Mouse (Mus musculus): ENCODE data around the gene Hvcn1. TPM values are rescaled to one million over a fixed set of nuclear protein-coding genes. Genes with fewer than 3 reads are reported as not detected.
"Not testable (repeated sequence)": the region's sequence is repeated elsewhere in the genome, so short reads cannot be mapped to it uniquely, and the experiment has no call there.

Hvcn1 gene
- polyA plus RNA-seq, 1 experiment from 2014 or later, result 4.4 TPM

DNA sequence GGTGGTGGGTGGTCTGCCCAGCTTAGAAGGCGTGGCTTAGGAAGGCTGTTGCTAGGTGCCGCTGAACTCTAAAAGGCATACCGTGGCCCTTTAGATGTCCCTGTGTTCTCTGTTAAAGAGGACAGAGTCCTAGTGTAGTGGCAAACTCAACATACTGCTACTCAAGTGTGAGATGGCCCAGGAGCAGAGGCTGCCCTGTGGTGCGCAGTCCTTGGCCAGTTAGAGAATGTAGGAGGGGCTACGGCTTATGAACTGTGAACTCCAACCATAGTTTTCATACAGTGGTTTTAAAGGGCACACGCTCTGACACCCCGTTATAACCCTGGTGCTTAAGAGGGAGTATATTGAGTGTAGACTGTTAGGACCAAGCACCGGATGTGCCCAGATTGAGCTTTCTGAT lies 35.5 kb upstream of the Hvcn1 start:
- Histone ChIP-seq H3K4me1 (replicated peaks; ENCODE audit: control insufficient read depth, insufficient read depth, low read length) (peaks cover 7% of the 10 kb centered on the region; the same call in 1 of the 2 replicates), H3K4me2 (ENCODE audit: low read depth, low read length) (no peak overlapping the region), H3K4me3 (ENCODE audit: low read length) (no peak overlapping the region), H3K9ac (ENCODE audit: low read length) (no peak overlapping the region), H3K36me3 (ENCODE audit: control insufficient read depth, insufficient read depth, low read length) (peaks cover 57% of the 10 kb centered on the region), H3K9me3 (ENCODE audit: control insufficient read depth, low read length) (no peaks in the 10 kb centered on the region), H3K27me3 (ENCODE audit: control insufficient read depth, insufficient read depth, low read depth, low read length) (no peaks in the 10 kb centered on the region), H3K27ac (ENCODE audit: low read length) (no peak overlapping the region)
- 91% methylated on average over 8 of the region's 8 CpGs for WGBS
- no peak for ATAC-seq (ENCODE audit: low read depth)

DNA sequence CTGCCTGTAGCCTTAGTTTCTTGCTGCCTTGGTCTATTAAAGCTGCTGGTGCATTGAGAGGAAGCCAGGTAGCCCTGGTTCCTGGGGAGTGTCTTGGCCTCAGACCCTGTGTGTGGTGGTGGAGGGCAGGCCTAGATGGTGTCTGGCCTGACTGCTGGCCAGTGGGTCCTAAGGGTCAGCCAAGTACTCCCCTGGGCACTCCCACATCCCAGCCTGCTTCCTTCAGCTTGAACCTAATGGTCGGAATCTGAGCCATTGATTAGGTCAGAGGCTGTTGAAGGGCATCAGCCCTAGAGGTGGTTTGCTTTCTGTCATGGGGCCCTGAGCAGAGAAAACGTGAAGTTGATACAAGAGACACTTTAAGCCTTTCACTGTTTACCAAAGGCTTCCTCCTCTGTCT lies 31.2 kb upstream of the Hvcn1 start:
- peak; percentile 10; the same call in 1 of the 2 replicates for ATAC-seq (ENCODE audit: low read depth)
- no peaks in the 10 kb centered on the region for H3K27me3 ChIP-seq (ENCODE audit: control insufficient read depth, insufficient read depth, low read depth, low read length)
- no peaks in the 10 kb centered on the region for H3K9me3 ChIP-seq (ENCODE audit: control insufficient read depth, low read length)
- no peak overlapping the region for H3K27ac ChIP-seq (ENCODE audit: low read length)
- H3K4me1 ChIP-seq (replicated peaks; ENCODE audit: control insufficient read depth, insufficient read depth, low read length), result no peaks in the 10 kb centered on the region
- H3K36me3 ChIP-seq (ENCODE audit: control insufficient read depth, insufficient read depth, low read length), result peaks cover 46% of the 10 kb centered on the region
- no peak overlapping the region for H3K4me2 ChIP-seq (ENCODE audit: low read depth, low read length)
- no peak overlapping the region for H3K9ac ChIP-seq (ENCODE audit: low read length)
- 54% methylated on average over 2 of the region's 2 CpGs for WGBS
- H3K4me3 ChIP-seq (ENCODE audit: low read length), result no peak overlapping the region

DNA sequence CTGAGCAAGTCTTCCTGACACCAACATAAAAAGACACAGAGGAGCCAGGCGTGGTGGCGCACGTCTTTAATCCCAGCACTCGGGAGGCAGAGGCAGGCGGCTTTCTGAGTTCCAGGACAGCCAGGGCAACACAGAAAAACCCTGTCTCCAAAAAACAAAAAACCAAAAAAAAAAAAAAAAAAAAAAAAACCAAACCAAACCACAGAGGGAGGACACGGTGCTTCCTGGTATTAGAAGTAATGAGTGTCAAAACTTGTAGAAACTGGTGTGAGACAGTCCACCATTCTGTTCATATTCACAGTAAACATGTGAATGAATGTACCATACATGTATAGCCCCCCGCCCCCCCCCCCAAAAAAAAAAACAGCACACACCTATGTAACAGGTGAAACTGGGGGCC lies 30.6 kb upstream of the Hvcn1 start:
- Histone ChIP-seq H3K9ac (ENCODE audit: low read length) (no peak overlapping the region), H3K4me2 (ENCODE audit: low read depth, low read length) (no peak overlapping the region), H3K4me3 (ENCODE audit: low read length) (no peak overlapping the region), H3K27me3 (ENCODE audit: control insufficient read depth, insufficient read depth, low read depth, low read length) (no peaks in the 10 kb centered on the region), H3K4me1 (replicated peaks; ENCODE audit: control insufficient read depth, insufficient read depth, low read length) (no peaks in the 10 kb centered on the region), H3K9me3 (ENCODE audit: control insufficient read depth, low read length) (no peaks in the 10 kb centered on the region), H3K27ac (ENCODE audit: low read length) (no peak overlapping the region), H3K36me3 (ENCODE audit: control insufficient read depth, insufficient read depth, low read length) (peaks cover 41% of the 10 kb centered on the region)
- no peak for ATAC-seq (ENCODE audit: low read depth)
- 87% methylated on average over 7 of the region's 7 CpGs for WGBS

DNA sequence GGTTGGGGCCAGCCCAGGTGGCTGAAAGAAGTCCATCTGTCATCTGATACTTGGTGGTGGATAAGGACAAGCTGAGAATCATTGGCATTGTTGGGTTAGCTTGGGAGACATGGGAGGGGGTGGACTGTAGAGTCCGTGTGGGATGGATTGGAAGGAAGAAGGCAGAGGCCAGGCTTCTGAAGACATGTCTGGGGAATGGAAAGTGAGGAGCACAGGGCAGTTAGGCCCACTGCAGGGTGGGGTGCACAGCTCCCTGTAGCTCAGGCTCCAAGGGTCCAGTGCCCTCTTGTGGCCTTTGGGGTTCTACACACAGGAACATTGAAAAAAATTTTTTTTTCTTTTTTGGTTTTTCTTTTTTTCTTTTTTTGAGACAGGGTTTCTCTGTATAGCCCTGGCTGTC lies 30.2 kb upstream of the Hvcn1 start:
- H3K36me3 ChIP-seq (ENCODE audit: control insufficient read depth, insufficient read depth, low read length), result peaks cover 37% of the 10 kb centered on the region
- H3K4me2 ChIP-seq (ENCODE audit: low read depth, low read length), result no peak overlapping the region
- H3K27me3 ChIP-seq (ENCODE audit: control insufficient read depth, insufficient read depth, low read depth, low read length), result no peaks in the 10 kb centered on the region
- peak; percentile 84 for ATAC-seq (ENCODE audit: low read depth)
- H3K4me1 ChIP-seq (replicated peaks; ENCODE audit: control insufficient read depth, insufficient read depth, low read length), result no peaks in the 10 kb centered on the region
- no peak overlapping the region for H3K9ac ChIP-seq (ENCODE audit: low read length)
- WGBS, result 26% methylated on average over 1 of the region's 1 CpGs
- no peak overlapping the region for H3K27ac ChIP-seq (ENCODE audit: low read length)
- no peaks in the 10 kb centered on the region for H3K9me3 ChIP-seq (ENCODE audit: control insufficient read depth, low read length)
- H3K4me3 ChIP-seq (ENCODE audit: low read length), result no peak overlapping the region

DNA sequence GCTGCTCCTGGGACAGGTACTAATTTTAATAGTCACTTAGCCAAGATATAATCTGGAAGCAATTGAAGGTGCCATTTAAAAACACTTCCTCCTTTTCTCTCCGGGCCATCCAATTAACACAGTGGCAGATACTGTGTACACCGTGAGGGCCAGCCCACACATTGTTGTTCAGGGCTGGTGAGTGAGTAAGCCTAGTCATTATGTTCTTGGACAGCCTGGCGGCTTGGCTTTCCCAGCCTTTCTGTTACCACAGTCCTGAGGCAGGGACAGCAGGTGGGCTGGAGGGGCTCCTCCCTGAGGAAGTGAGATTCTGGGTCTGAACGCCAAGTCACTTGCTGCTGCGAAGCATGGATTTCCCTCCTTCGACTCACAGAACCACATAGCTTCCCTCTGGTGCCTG lies 26.9 kb upstream of the Hvcn1 start:
- Histone ChIP-seq H3K9me3 (ENCODE audit: control insufficient read depth, low read length) (no peaks in the 10 kb centered on the region), H3K27me3 (ENCODE audit: control insufficient read depth, insufficient read depth, low read depth, low read length) (no peaks in the 10 kb centered on the region), H3K36me3 (ENCODE audit: control insufficient read depth, insufficient read depth, low read length) (peaks cover 17% of the 10 kb centered on the region), H3K4me1 (replicated peaks; ENCODE audit: control insufficient read depth, insufficient read depth, low read length) (no peaks in the 10 kb centered on the region), H3K27ac (ENCODE audit: low read length) (no peak overlapping the region), H3K4me2 (ENCODE audit: low read depth, low read length) (no peak overlapping the region), H3K9ac (ENCODE audit: low read length) (no peak overlapping the region), H3K4me3 (ENCODE audit: low read length) (no peak overlapping the region)
- ATAC-seq (ENCODE audit: low read depth), result no peak
- WGBS, result 64% methylated on average over 6 of the region's 6 CpGs

DNA sequence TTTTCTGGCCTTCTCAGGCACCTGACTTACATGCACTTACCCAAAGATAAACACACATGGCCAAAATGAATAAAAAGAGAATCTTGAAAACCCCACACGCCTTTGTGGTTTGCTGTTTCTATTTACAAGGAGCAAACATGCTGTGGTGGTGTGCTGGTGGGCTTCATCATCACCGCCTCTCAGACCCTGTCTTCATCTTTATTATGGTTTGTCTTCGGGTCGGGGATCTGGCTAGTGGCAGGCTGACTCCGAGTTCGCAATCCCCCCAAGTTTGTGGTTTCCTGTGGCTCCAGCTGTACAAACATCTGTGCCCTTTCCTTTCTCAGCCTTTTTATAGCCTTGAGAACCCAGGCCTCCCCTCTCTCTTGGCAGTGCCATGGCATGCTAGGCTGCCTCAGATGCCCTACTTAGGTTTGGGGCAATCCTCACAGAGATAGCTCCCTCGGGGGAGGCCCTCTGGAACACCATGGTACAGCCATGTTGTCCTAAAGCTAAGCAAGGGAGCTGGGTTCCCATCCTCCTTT lies 22.3 kb upstream of the Hvcn1 start:
- ATAC-seq (ENCODE audit: low read depth), result no peak
- no peak overlapping the region for H3K27ac ChIP-seq (ENCODE audit: low read length)
- no peaks in the 10 kb centered on the region for H3K9me3 ChIP-seq (ENCODE audit: control insufficient read depth, low read length)
- H3K4me1 ChIP-seq (replicated peaks; ENCODE audit: control insufficient read depth, insufficient read depth, low read length), result no peaks in the 10 kb centered on the region
- H3K9ac ChIP-seq (ENCODE audit: low read length), result no peak overlapping the region
- H3K4me2 ChIP-seq (ENCODE audit: low read depth, low read length), result no peak overlapping the region
- H3K27me3 ChIP-seq (ENCODE audit: control insufficient read depth, insufficient read depth, low read depth, low read length), result no peaks in the 10 kb centered on the region
- no peak overlapping the region for H3K4me3 ChIP-seq (ENCODE audit: low read length)
- 79% methylated on average over 7 of the region's 7 CpGs for WGBS
- no peaks in the 10 kb centered on the region for H3K36me3 ChIP-seq (ENCODE audit: control insufficient read depth, insufficient read depth, low read length)

DNA sequence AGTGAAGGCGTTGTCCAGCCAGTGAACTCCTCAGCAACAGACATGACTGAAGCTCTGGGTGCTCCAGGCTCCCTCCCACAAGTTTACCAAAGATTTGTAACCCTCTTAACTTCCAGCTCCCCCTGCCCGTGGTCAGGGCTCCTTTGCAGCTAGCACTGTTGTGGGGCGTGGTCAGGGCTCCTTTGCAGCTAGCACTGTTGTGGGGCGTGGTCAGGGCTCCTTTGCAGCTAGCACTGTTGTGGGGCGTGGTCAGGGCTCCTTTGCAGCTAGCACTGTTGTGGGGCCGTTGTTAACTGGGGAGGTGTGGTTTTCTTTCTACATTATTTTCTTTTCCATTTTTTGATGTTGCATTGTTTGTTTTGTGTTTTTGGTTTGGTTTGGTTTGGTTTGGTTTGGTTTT lies 21.7 kb upstream of the Hvcn1 start:
- ATAC-seq (ENCODE audit: low read depth); H3K4me2 ChIP-seq (ENCODE audit: low read depth, low read length): not testable (repeated sequence)

DNA sequence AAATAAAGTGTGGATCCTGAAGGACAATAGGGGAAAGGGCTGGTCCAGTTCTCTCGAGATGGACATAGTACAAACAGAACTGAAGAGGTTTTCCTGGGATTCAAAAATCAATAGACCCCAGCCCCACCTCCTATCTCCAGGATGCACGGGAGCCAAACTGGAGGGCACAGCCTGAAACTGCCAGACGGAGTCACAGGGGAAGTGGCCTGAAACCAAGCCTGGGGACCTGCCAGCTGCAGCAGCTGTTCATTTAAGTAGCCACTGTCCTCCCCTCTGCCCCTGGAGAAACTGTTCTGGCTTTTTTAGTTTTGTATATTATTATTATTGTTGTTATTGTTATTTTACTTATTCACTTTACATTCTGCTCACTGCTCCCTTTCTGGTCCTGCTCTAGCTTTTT lies 17.5 kb upstream of the Hvcn1 start:
- no peaks in the 10 kb centered on the region for H3K27me3 ChIP-seq (ENCODE audit: control insufficient read depth, insufficient read depth, low read depth, low read length)
- WGBS, result 43% methylated on average over 3 of the region's 3 CpGs
- H3K27ac ChIP-seq (ENCODE audit: low read length), result no peak overlapping the region
- no peak for ATAC-seq (ENCODE audit: low read depth)
- H3K4me1 ChIP-seq (replicated peaks; ENCODE audit: control insufficient read depth, insufficient read depth, low read length), result no peaks in the 10 kb centered on the region
- H3K36me3 ChIP-seq (ENCODE audit: control insufficient read depth, insufficient read depth, low read length), result no peaks in the 10 kb centered on the region
- H3K9me3 ChIP-seq (ENCODE audit: control insufficient read depth, low read length), result no peaks in the 10 kb centered on the region
- no peak overlapping the region for H3K4me2 ChIP-seq (ENCODE audit: low read depth, low read length)
- H3K4me3 ChIP-seq (ENCODE audit: low read length), result no peak overlapping the region
- no peak overlapping the region for H3K9ac ChIP-seq (ENCODE audit: low read length)

More for the DNA sequence above, 21.7 kb upstream of the Hvcn1 start:
- not testable (repeated sequence) for H3K9ac ChIP-seq (ENCODE audit: low read length); H3K4me1 ChIP-seq (replicated peaks; ENCODE audit: control insufficient read depth, insufficient read depth, low read length); H3K4me3 ChIP-seq (ENCODE audit: low read length); H3K27ac ChIP-seq (ENCODE audit: low read length); H3K36me3 ChIP-seq (ENCODE audit: control insufficient read depth, insufficient read depth, low read length); H3K27me3 ChIP-seq (ENCODE audit: control insufficient read depth, insufficient read depth, low read depth, low read length); H3K9me3 ChIP-seq (ENCODE audit: control insufficient read depth, low read length)
- 94% methylated on average over 6 of the region's 6 CpGs for WGBS

DNA sequence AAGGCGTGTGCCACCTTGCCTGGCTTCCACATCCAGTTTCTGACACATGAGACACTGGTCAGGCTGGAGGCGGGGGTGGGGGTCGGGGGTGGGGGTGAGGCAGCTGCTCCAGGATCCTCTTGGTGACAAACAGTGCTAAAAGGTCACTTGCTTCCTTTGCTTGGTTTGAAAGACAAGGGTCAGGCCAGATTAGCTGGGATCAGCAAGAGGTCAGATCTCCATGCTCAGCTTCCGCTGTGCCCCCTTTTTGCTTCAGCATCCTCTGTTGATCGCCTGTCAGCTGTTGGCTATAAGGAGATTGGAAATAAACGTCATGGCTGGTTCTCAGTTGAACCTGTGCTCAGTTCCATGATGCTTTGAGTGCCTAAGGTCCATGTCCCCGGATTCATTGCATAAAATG lies 16.1 kb upstream of the Hvcn1 start:
- ATAC-seq (ENCODE audit: low read depth), result no peak
- Histone ChIP-seq H3K9ac (ENCODE audit: low read length) (no peak overlapping the region), H3K36me3 (ENCODE audit: control insufficient read depth, insufficient read depth, low read length) (no peaks in the 10 kb centered on the region), H3K4me2 (ENCODE audit: low read depth, low read length) (no peak overlapping the region), H3K9me3 (ENCODE audit: control insufficient read depth, low read length) (no peaks in the 10 kb centered on the region), H3K4me3 (ENCODE audit: low read length) (no peak overlapping the region), H3K27me3 (ENCODE audit: control insufficient read depth, insufficient read depth, low read depth, low read length) (no peaks in the 10 kb centered on the region), H3K4me1 (replicated peaks; ENCODE audit: control insufficient read depth, insufficient read depth, low read length) (no peaks in the 10 kb centered on the region), H3K27ac (ENCODE audit: low read length) (no peak overlapping the region)
- WGBS, result 63% methylated on average over 7 of the region's 7 CpGs
